Mouse (Mus musculus) midbrain, embryonic 14.5 days (tissue): Measurements from ENCODE around the gene Jph3. TPM values are rescaled to one million over a fixed set of nuclear protein-coding genes. Genes with fewer than 3 reads are reported as not detected.

Experiments used
- ATAC-seq: fragments of 200-750 bp; cut with Nextera tagmentation; 2 replicates; pipeline ENCODE4 v1.8.0; 2017; ENCODE audit warnings: moderate number of reproducible peaks, moderate library complexity; ENCODE audit not compliant: low FRiP score, low TSS enrichment
- DNase-seq: peaks from one replicate; pipeline ENCODE4 v3.0.0-alpha.2; 2015
- H3K27ac ChIP-seq: fragments of 300-500 bp; sonication (generic); replicated peaks from 2 replicates; pipeline ENCODE4 v1.5.1; 2014; ENCODE audit warnings: mild to moderate bottlenecking, low read depth, low read length, moderate library complexity
- H3K27me3 ChIP-seq: fragments of 300-500 bp; sonication (generic); 2 replicates; pipeline ENCODE4 v1.6.1; 2014; ENCODE audit warnings: low read length, control low read depth, mixed read lengths; ENCODE audit not compliant: control insufficient read depth, insufficient read depth
- H3K36me3 ChIP-seq: fragments of 300-500 bp; sonication (generic); 2 replicates; pipeline ENCODE4 v1.6.1; 2014; ENCODE audit warnings: low read length, control low read depth; ENCODE audit not compliant: control insufficient read depth, insufficient read depth
- H3K4me1 ChIP-seq: fragments of 300-500 bp; sonication (generic); 2 replicates; pipeline ENCODE4 v1.6.1; 2014; ENCODE audit warnings: mild to moderate bottlenecking, antibody characterized with exemption, low read length, control low read depth; ENCODE audit not compliant: control insufficient read depth, insufficient read depth
- H3K4me2 ChIP-seq: fragments of 300-500 bp; sonication (generic); 2 replicates; pipeline ENCODE4 v1.6.1; 2014; ENCODE audit warnings: mild to moderate bottlenecking, low read length, moderate library complexity
- H3K4me3 ChIP-seq: fragments of 300-500 bp; sonication (generic); replicated peaks from 2 replicates; pipeline ENCODE4 v1.5.1; 2014; ENCODE audit warnings: low read depth, low read length
- H3K9ac ChIP-seq: fragments of 300-500 bp; sonication (generic); replicated peaks from 2 replicates; pipeline ENCODE4 v1.6.1; 2014; ENCODE audit warnings: mild to moderate bottlenecking, low read length, moderate library complexity
- H3K9me3 ChIP-seq: fragments of 300-500 bp; sonication (generic); 2 replicates; pipeline ENCODE4 v1.6.1; 2016; ENCODE audit warnings: low read length, control low read depth, mixed read lengths; ENCODE audit not compliant: control insufficient read depth
- WGBS: fragments of 180-500 bp; shearing (Covaris S2); extraction: QIAGEN DNeasy Blood & Tissue Kit; methylation state at CpG from one replicate; pipeline ENCODE4 v1.1.7; 2014; 5-methylcytosine and 5-hydroxymethylcytosine counted together
- polyA plus RNA-seq: library from polyadenylated mRNA; unstranded; fragments of >200 nt; fragmentation: Nextera tagmentation; extraction: Ambion mirVana; gene quantifications from 2 replicates; pipeline ENCODE4 v1.2.1, GENCODE M21; 2014

Gene Jph3
- polyA plus RNA-seq, 1 experiment from 2014 or later: 73.5 TPM

DNA sequence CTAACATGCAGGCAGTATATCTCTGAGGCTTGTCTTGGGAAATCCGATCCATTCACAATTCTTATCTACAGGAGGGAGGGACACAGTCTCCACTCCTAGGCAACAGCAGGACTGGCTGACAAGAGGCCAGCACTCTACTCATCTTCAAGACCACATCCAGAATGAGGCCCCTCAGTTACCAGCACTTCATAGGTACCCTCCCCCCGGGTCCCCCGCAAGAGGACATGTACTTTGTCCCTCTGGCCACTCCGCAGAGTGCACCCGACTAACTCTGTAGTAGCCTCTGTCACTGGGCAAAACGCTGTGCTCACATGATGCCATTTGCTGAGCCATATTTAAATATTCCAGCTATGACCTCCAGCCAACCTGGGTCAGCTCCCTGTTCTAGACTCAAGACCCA is 69.0 kb downstream of the Jph3 start:
- WGBS: 93% methylated on average over 6 of the region's 6 CpGs
- Histone ChIP-seq H3K27me3 (no peaks in the 10 kb centered on the region), H3K4me2 (no peak overlapping the region), H3K27ac (no peak overlapping the region), H3K9ac (no peak overlapping the region), H3K9me3 (no peaks in the 10 kb centered on the region), H3K4me3 (no peak overlapping the region), H3K36me3 (peaks cover 71% of the 10 kb centered on the region), H3K4me1 (no peaks in the 10 kb centered on the region)
- no peak for ATAC-seq
- DNase-seq: no peak

DNA sequence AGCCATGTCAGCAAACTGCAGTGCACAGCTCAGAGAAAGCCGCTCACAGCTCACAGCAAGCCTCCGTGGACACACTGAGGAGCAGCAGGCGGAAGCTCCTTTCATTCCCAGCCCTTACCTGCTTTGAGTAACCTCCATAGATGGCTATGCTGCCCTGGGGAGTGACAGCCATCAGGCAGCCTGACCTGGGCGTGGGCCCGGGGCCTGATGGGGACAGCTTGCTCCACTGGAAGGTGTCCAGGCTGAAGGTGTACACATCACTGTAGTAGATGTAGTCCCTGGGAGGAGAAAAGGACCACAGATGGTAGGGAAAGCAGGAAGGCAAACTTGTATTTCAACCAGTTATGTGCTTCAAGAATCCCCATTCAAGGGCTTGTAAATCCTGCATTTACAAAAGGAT is 75.4 kb downstream of the Jph3 start:
- no peaks in the 10 kb centered on the region for H3K9me3 ChIP-seq
- no peak overlapping the region for H3K4me2 ChIP-seq
- peaks cover 57% of the 10 kb centered on the region for H3K36me3 ChIP-seq
- H3K27me3 ChIP-seq: no peaks in the 10 kb centered on the region
- no peaks in the 10 kb centered on the region for H3K4me1 ChIP-seq
- no peak overlapping the region for H3K27ac ChIP-seq
- ATAC-seq: no peak
- DNase-seq: no peak
- no peak overlapping the region for H3K9ac ChIP-seq
- WGBS: 98% methylated on average over 5 of the region's 5 CpGs
- H3K4me3 ChIP-seq: no peak overlapping the region

DNA sequence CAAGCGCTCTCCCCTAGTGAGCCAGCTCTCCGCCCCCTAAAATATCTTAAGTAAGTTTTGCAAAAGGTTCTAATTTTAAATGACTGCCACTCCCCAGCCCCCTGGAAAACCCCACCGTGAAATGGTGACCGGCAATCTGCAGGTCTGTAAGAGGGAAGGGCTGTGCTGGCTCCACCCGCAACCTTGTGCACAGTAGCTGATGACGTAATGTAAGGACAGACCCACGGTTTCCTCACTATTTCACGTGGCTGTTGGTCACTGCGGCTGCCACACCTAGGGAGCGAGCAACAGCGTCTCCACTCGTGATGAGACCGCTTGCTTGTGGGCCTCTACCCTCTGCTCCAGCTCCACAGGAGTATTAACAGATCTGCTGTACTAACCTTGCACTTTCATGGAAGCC is 76.7 kb downstream of the Jph3 start:
- no peaks in the 10 kb centered on the region for H3K27me3 ChIP-seq
- H3K27ac ChIP-seq: no peak overlapping the region
- no peaks in the 10 kb centered on the region for H3K4me1 ChIP-seq
- no peak overlapping the region for H3K4me2 ChIP-seq
- no peak for DNase-seq
- no peak overlapping the region for H3K4me3 ChIP-seq
- ATAC-seq: no peak
- H3K36me3 ChIP-seq: peaks cover 58% of the 10 kb centered on the region
- 95% methylated on average over 13 of the region's 13 CpGs for WGBS
- no peak overlapping the region for H3K9ac ChIP-seq
- no peaks in the 10 kb centered on the region for H3K9me3 ChIP-seq

GRCm38 (mm10) chr8:121808032-121808431 is 78.6 kb downstream of the Jph3 start:
- H3K36me3 ChIP-seq: peaks cover 64% of the 10 kb centered on the region
- no peaks in the 10 kb centered on the region for H3K9me3 ChIP-seq
- H3K27me3 ChIP-seq: no peaks in the 10 kb centered on the region
- ATAC-seq (no peak), DNase-seq (no peak)
- no peak overlapping the region for H3K27ac ChIP-seq
- WGBS: 77% methylated on average over 11 of the region's 11 CpGs
- H3K4me1 ChIP-seq: no peaks in the 10 kb centered on the region
- H3K4me3 ChIP-seq: no peak overlapping the region
- no peak overlapping the region for H3K9ac ChIP-seq
- H3K4me2 ChIP-seq: no peak overlapping the region

DNA sequence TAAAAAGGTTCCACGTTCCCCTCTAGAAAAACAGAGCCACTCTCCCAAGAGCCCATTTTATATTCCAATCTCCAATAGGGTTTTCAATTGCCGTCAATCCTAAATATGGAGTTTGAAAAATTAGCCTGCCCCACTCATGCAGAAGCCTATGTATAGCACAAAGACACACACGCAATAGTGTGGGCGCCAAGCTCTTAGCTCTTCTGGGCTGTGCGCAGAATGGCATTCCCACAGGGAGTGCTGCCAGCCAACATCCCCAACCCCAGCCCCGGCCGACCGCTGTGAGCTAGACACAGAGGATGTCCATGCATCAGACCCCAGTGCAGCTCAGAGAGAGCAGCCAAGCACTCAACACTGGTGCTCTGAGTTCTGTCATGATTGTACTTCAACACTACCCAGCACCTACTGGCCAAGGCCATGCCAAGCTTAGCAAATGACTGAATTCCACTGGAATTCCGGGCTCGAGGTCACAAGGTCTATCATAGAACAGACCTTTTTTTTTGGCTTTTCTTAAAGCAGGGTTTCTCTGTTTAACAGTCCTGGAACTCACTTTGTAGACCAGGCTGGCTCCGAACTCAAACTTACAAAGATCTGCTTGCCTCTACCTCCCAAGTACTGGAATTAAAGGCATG is 80.2 kb downstream of the Jph3 start:
- 93% methylated on average over 11 of the region's 11 CpGs for WGBS
- Histone ChIP-seq H3K27me3 (no peaks in the 10 kb centered on the region), H3K4me2 (no peak overlapping the region), H3K36me3 (peaks cover 64% of the 10 kb centered on the region), H3K4me3 (no peak overlapping the region), H3K9ac (no peak overlapping the region), H3K4me1 (no peaks in the 10 kb centered on the region), H3K9me3 (no peaks in the 10 kb centered on the region), H3K27ac (no peak overlapping the region)
- DNase-seq (no peak), ATAC-seq (no peak)

DNA sequence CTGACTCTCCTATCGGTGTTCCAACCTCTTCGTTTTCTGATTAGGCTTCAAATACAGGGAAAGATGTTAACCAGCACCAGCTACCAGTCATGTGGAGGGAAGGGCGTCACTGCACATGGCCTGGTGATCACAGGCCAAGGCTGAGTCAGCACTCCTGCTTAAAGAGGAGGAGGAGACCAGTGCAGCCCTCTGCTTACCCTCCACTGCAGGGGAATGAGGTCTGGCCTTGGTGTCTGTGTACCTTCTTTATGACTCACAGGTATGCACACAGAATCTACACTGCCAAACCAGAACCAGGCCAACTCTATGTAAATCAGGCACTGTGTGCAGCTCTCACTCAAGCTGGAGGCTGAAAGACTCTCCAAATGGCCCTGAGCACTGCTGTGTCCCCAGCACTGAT is 82.1 kb downstream of the Jph3 start:
- ATAC-seq (no peak), DNase-seq (no peak)
- Histone ChIP-seq H3K36me3 (peaks cover 51% of the 10 kb centered on the region), H3K4me1 (no peaks in the 10 kb centered on the region), H3K9me3 (no peaks in the 10 kb centered on the region), H3K4me2 (no peak overlapping the region), H3K27ac (no peak overlapping the region), H3K4me3 (no peak overlapping the region), H3K9ac (no peak overlapping the region), H3K27me3 (no peaks in the 10 kb centered on the region)
- 95% methylated on average over 3 of the region's 3 CpGs for WGBS

- Histone ChIP-seq H3K4me3 (no peak overlapping the region), H3K27ac (no peak overlapping the region), H3K27me3 (no peaks in the 10 kb centered on the region), H3K9me3 (no peaks in the 10 kb centered on the region), H3K9ac (no peak overlapping the region), H3K4me1 (no peaks in the 10 kb centered on the region), H3K4me2 (no peak overlapping the region), H3K36me3 (peaks cover 50% of the 10 kb centered on the region)
- DNase-seq (no peak), ATAC-seq (no peak)
- WGBS: 93% methylated on average over 12 of the region's 12 CpGs
Observed at GRCm38 (mm10) chr8:121811931-121812570, 82.6 kb downstream of the Jph3 start.

DNA sequence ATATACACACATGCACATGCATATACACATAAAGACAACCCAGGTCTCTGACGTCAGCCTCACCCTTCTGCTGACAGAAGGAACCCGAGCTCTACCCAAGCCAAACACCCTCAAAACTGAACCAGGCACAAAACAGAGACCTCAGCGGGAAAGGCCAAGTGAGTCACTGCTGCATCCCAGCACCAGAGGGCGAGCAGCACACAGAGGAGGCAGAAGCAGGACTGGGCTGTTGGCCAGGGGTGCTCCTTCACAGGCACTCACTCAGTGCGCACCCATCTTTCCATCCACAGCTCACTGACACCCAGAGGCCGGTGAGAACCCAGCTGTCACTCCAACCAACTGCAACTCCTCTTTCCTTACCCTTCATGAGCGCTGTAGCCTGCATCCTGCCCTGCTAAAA is 88.8 kb downstream of the Jph3 start:
- H3K36me3 ChIP-seq: peaks cover 44% of the 10 kb centered on the region
- H3K27ac ChIP-seq: no peak overlapping the region
- no peak for ATAC-seq
- no peak overlapping the region for H3K4me3 ChIP-seq
- H3K27me3 ChIP-seq: no peaks in the 10 kb centered on the region
- no peak for DNase-seq
- no peak overlapping the region for H3K4me2 ChIP-seq
- H3K9ac ChIP-seq: no peak overlapping the region
- 85% methylated on average over 7 of the region's 7 CpGs for WGBS
- no peaks in the 10 kb centered on the region for H3K4me1 ChIP-seq
- H3K9me3 ChIP-seq: no peaks in the 10 kb centered on the region

GRCm38 (mm10) chr8:121820840-121821239 is 91.4 kb downstream of the Jph3 start:
- Histone ChIP-seq H3K4me1 (no peaks in the 10 kb centered on the region), H3K4me2 (no peak overlapping the region), H3K9me3 (no peaks in the 10 kb centered on the region), H3K27me3 (no peaks in the 10 kb centered on the region), H3K4me3 (no peak overlapping the region), H3K9ac (no peak overlapping the region), H3K27ac (no peak overlapping the region), H3K36me3 (peaks cover 27% of the 10 kb centered on the region)
- ATAC-seq (no peak), DNase-seq (no peak)
- WGBS: 93% methylated on average over 6 of the region's 6 CpGs
